Mouse (Mus musculus) thymus, adult 18-20 months (tissue): ENCODE data around the gene Slc38a5.

ENCODE experiments used
- DNase-seq, 2 experiments: peaks; one replicate each; pipeline ENCODE4 v3.0.0; 2022; ENCODE audit warnings: mixed read lengths in 2 of 2

Slc38a5 gene

GRCm38 (mm10) chrX:8271083-8271820 lies at the start of gene Slc38a5:
TSS of gene Slc38a5 (plus strand) at chrX:8271133.
- DNase-seq: no peak

DNA sequence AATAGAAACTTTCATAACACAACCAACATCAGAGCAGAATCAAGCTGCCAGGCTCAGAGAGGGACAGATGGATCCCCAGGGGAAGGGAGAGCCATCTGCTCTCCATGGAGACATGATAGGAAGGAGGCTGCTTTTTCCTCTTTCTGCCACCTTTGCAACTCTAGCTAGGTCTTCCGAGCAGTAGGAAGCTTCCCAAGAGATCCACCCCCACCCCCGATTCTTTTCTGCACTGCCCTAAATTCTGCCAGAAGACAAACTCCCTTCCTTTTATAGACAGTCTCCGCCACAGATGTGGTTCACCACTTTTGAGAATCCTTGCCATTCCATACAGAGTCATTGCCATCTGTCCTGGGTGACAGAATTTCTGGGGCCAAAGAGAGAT lies 48.6 kb upstream of the Slc38a5 start:
- no peak for DNase-seq

- DNase-seq: no peak
These were observed 48.1 kb upstream of the Slc38a5 start for GRCm38 (mm10) chrX:8222678-8223421.

DNA sequence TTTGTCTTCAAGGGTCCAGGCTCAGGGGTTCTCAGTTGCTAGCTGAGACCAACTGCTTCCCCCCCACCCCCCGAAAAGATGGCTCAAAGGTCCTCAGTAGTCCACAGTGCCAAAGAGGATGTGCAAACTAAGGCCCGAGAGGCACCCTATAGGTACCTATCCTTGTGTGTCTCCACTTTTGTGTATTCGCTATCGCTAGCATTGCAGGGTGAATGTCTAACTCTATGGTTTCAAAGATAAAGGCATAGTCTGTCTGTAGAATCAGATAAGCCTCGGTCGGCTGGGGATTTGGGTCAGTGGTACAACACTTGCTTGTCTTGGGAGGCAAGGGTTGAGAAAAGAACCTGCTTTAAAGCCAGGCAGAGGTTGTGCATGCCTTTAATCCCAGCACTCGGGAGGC lies 47.5 kb upstream of the Slc38a5 start:
- DNase-seq: no peak

DNA sequence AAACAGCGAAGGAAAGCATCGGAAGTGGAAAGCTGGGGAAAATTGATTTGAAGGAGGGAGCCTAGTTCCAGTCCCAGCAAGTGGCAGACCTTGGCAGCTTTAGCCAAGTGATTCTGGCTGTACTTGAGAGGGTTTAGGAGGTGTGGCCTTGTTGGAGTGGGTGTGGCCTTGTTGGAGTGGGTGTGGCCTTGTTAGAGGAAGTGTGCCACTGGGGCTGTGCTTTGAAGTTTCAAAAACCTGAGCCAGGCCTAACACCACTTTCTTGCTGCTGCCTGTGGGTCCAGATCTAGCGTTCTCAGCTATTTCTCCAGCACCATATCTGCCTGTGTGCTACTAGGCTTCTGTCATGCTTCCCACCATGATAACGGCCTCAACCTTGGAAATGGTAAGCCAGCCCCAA lies 40.7 kb upstream of the Slc38a5 start:
- DNase-seq: no peak

GRCm38 (mm10) chrX:8233602-8234001 lies 37.3 kb upstream of the Slc38a5 start:
- no peak for DNase-seq

GRCm38 (mm10) chrX:8236704-8237103 lies 34.2 kb upstream of the Slc38a5 start:
- no peak for DNase-seq

DNA sequence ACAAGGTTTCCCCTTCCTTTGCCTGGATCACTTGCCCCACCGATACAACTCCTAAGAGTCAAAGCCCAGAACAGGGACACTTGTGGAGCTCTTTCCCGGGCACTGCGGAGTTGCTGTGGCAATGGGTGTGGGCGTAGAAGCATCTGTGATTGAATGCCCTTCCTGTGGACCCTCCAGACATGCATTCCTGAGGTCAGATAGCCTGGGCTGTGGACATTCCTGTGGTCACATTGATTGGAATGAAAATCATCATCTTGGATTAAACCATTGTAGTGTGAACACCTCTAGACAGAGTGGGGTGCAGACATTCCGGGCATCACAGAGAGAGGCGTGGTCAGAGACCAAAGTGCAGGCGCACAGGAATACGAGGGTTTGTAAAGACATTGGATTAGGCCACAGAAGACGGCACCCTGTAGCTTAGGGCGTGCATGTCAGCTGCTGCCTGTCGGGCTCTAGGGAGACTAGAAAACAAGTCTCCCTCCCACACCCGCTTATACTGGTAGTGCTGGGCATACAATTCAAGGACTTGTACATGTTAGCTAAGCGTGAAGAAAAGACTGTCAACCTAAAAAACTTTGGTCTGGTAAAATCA lies 32.0 kb upstream of the Slc38a5 start:
- no peak for DNase-seq

DNA sequence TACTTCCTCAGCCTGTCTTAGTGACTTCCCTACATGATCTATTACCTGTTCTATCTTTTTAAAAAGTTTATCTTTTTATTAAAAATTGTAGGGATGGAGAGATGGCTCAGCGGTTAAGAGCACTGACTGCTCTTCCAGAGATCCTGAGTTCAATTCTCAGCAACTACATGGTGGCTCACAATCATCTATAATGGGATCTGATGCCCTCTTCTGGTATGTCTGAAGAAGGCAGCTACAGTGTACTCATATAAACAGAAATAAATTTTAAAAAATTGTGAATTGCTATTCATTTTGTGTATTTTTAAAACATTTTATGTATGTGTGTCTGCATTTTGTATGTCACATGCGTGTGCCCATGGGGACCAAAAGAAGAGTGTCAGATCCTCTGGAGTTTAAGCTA lies 23.3 kb upstream of the Slc38a5 start:
- DNase-seq: no peak

- DNase-seq: no peak
These were observed 22.3 kb upstream of the Slc38a5 start for GRCm38 (mm10) chrX:8248542-8249120.

GRCm38 (mm10) chrX:8251789-8252333 lies 19.1 kb upstream of the Slc38a5 start:
- DNase-seq: no peak

DNA sequence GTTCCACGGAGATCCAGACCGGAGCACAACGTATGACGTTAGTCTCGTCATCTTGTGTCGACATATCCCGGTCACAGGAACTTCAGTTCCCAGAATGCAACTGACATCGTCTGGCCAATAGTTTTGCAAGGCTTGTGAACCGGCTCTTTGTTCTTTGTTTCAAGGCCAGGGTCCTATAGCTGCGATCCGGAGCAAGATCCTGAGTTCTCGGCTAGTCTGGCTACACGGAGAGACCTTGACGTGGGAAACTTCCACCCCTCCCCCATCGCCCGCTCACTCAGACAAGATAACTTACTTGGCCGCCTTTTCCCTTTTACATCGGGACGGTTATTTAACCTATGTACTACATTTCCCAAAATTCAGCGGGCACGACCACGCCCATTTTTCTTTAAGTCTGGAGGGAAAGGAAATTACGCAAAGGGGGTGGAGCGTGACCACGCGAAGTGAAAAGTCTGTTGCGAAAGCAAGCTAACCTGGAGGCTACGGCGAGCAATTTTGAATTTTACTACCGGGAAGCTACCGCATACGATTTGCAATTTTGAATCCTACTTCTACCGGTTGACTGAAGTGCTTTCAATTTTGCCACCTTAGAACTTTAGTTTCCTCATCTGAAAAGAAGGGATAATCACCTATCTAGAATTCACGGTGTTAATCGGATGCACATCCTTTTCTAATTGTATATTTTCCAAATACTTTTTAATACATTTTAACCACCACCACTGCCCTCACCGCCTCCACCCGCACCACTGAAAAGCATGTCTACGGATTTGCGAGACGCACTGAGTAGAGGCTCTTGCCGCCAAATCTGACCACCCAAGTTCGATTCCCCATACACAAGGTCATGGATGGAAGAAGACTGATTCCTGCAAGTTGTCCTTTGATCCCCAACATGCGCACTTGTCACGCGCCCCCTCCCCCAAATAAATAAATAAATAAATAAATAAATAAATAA lies 18.3 kb upstream of the Slc38a5 start, which contains the start of gene Ftsj1:
Ftsj1 (minus strand) TSS at position 73 of the 952 bp plus-strand sequence.
- peak; percentile 68 to 82 for DNase-seq

GRCm38 (mm10) chrX:8253711-8254110 lies 17.2 kb upstream of the Slc38a5 start:
- no peak for DNase-seq

DNA sequence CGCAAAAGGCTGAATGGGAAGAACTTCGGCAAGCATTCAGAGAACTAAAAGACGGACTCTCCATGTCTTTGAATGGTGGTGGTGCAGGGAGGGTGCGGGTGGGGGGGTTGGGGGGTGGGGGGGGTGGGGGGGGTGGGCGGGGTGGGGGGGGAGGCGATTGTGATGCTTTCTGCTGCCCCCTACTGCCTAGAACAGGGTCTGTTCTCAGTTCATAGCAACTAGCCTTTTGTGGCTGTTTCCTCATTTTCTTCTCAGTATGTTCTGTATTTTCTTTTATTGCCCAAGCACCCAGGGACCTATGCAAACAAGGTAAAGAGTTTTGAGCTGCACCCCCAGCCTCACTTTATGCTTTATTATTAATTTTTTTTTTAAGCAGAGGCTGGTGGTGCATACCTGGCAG lies 15.1 kb upstream of the Slc38a5 start:
- no peak for DNase-seq

GRCm38 (mm10) chrX:8259478-8259877 lies 11.5 kb upstream of the Slc38a5 start:
- no peak for DNase-seq

- no peak for DNase-seq
These were observed 7.7 kb upstream of the Slc38a5 start for GRCm38 (mm10) chrX:8263156-8263804.

- no peak for DNase-seq
These were observed 6.7 kb upstream of the Slc38a5 start for GRCm38 (mm10) chrX:8264222-8264621.

DNA sequence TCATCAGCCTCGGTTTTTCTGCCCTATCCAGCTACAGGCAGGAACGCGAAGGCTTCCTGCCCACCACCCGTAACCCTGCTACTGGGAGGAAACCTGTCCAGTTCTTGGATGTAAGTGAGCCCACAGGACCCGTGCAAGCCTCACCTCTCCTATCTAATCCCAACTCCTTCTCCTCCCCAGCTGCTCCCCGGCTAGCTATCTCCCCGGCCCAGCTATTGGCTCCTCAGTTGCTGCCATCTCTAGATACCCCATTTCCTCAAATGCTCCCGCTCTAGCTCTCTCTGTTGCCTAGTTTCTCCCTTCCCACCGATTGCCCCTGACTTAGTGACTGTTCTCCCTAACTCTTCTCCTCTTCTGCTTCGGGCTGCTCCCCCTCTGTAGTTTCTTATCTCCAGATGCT lies 1.1 kb downstream of the Slc38a5 start:
- no peak for DNase-seq

- DNase-seq: no peak
These were observed 3.1 kb downstream of the Slc38a5 start for GRCm38 (mm10) chrX:8274056-8274455.

DNA sequence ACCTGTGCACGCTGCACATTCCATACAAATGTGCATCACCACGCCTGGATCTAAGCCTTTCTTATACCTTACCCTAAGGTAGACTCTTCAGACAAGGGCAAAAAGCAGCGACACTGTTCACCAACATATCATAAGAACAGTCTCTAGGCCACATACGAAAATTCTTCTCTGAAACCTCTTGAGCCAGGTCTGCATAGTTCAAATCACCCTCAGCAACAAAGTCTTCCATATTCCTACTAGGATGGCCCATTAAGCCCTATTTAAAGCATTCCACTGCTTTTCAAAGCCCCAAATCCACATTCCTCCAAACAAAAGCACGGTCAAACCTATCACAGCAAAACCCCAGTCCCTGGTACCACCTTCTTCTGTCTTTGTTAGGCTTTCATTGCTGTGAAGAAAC lies 17.7 kb downstream of the Slc38a5 start:
- no peak for DNase-seq

DNA sequence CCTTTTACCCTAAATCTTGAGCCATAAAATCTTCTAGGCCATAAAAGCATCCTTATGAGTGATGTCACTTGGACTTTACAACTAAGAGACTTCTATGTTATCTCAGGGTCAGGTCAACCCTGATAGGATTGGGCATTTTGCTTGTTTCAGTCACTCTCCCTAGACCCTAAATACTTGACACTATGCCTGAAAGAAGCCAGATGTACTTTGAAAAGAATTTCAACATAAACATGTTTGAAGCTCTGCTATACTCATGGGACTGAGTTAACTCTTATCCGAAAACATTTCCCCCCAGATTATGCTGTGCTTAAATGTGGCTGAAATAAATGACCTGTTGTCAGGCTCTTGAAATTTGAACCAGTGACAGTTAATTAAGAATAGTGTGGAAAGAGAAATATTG lies 38.4 kb downstream of the Slc38a5 start:
- DNase-seq: no peak

GRCm38 (mm10) chrX:8314905-8315304 lies 44.0 kb downstream of the Slc38a5 start:
- peak; percentile 39 to 41 for DNase-seq
